ENCODE assay signal across 17 mouse cellular contexts in genomic region chr6:72043881-72044625, GRCm38 (mm10). TPM values are rescaled to one million over a fixed set of nuclear protein-coding genes. Genes with fewer than 3 reads are reported as not detected.
DNase-seq lines count a peak whose midpoint lies in the region; ATAC-seq lines count a peak whose summit lies in the region.
"Had no signal": no experiment of that assay in that cellular context is flagged by ENCODE, and none has a peak within 500 bp of the region (broad histone marks: within the 10 kb centered on the region; RNA-seq: fewer than 3 reads in every experiment).

No protein-coding gene starts in this region.

- peak; percentile 70; the same call in 1 of the 2 replicates for ATAC-seq in cerebellum, adult (ENCODE audit: insufficient number of reproducible peaks, low FRiP score, low TSS enrichment)
- ATAC-seq in midbrain, embryonic 16.5 days = no peak

- no peak overlapping the region for H3K9ac ChIP-seq in midbrain, embryonic 16.5 days (ENCODE audit: low read depth, low read length)
- H3K9ac ChIP-seq: forebrain, embryonic 12.5 days; heart, embryonic 12.5 days; liver, embryonic 15.5 days had no signal

- DNase-seq in cerebellum, adult 11 months = no peak
- DNase-seq in heart, postnatal 10 days = peak; percentile 39 to 44
- DNase-seq in heart, postnatal 36 days = no peak
- DNase-seq in adipocyte (ENCODE audit: low spot score) = peak; percentile 65
- peak; percentile 39 to 48 for DNase-seq in cerebellum, postnatal 14 days
- DNase-seq in adrenal gland, postnatal 25 days = no peak
- DNase-seq: kidney, adult 2 months; kidney, postnatal 36 days; layer of hippocampus, adult 9-11 months; lung, postnatal 14 days; thymus, postnatal 14 days had no signal

- H3K4me1 ChIP-seq in midbrain, embryonic 16.5 days (ENCODE audit: control insufficient read depth, insufficient read depth, low read length) = no peaks in the 10 kb centered on the region
- H3K4me1 ChIP-seq: forebrain, embryonic 12.5 days; heart, embryonic 12.5 days; liver, embryonic 15.5 days had no signal

- H3K4me2 ChIP-seq in midbrain, embryonic 16.5 days (ENCODE audit: low read length) = no peak overlapping the region
- H3K4me2 ChIP-seq: forebrain, embryonic 12.5 days; heart, embryonic 12.5 days; liver, embryonic 15.5 days had no signal

- no peak overlapping the region for H3K27ac ChIP-seq in midbrain, embryonic 16.5 days (ENCODE audit: low read length)
- H3K27ac ChIP-seq: forebrain, embryonic 12.5 days; liver, embryonic 15.5 days had no signal

- no peaks in the 10 kb centered on the region for H3K36me3 ChIP-seq in midbrain, embryonic 16.5 days (ENCODE audit: control insufficient read depth, insufficient read depth, low read length)
- H3K36me3 ChIP-seq: forebrain, embryonic 12.5 days; heart, embryonic 12.5 days; liver, embryonic 15.5 days had no signal

- no peak overlapping the region for H3K4me3 ChIP-seq in midbrain, embryonic 16.5 days (ENCODE audit: low read depth, low read length)
- H3K4me3 ChIP-seq: forebrain, embryonic 12.5 days; heart, embryonic 12.5 days; liver, embryonic 15.5 days; megakaryocyte, embryonic 14.5 days had no signal

- 90% methylated on average over 7 of the region's 7 CpGs for WGBS in midbrain, embryonic 16.5 days

- no peaks in the 10 kb centered on the region for H3K27me3 ChIP-seq in midbrain, embryonic 16.5 days (ENCODE audit: control insufficient read depth, insufficient read depth, low read depth, low read length)
- H3K27me3 ChIP-seq: forebrain, embryonic 12.5 days; heart, embryonic 12.5 days had no signal

- no peaks in the 10 kb centered on the region for H3K9me3 ChIP-seq in midbrain, embryonic 16.5 days (replicated peaks; ENCODE audit: control insufficient read depth, low read length, poor library complexity, severe bottlenecking)
- H3K9me3 ChIP-seq: forebrain, embryonic 12.5 days; heart, embryonic 12.5 days; liver, embryonic 15.5 days had no signal

- intact Hi-C loops in heart, postnatal 10 days (cut with DNase I) = no loop called here
- intact Hi-C loops in heart, postnatal 36 days (cut with DNase I) = no loop called here

RNA-seq across cellular contexts. Expression of gene St3gal5, which starts 53.3 kb away (rescaled TPM):
- 10 to 100 TPM; 22.4 to 36.0 TPM for total RNA-seq in heart, postnatal 10 days (2021)
- 10 to 100 TPM; 58.4 to 66.9 TPM for total RNA-seq in heart, postnatal 36 days (2021)
- total RNA-seq in adrenal gland, postnatal 25 days (2021) = 93.4 and 102 TPM in 2 replicates
- polyA plus RNA-seq in midbrain, embryonic 16.5 days (2015; fragmentation: Nextera tagmentation; extraction: Ambion mirVana) = 53.2 and 56.2 TPM in 2 replicates

Comparison
In these comparisons a context has a peak if more than half of its experiments do, and no peak if none do; other contexts are left out.
1. DNase-seq: peak in heart, postnatal 10 days (2 of 2), adipocyte (single experiment) and cerebellum, postnatal 14 days (2 of 2); none in cerebellum, adult 11 months (single experiment), heart, postnatal 36 days (0 of 2) and adrenal gland, postnatal 25 days (single experiment).